ENCODE assay signal across 34 mouse cellular contexts in genomic region chr5:64398155-64398554, GRCm38 (mm10).
"Had no signal": no experiment of that assay in that cellular context is flagged by ENCODE, and none has a peak within 500 bp of the region (broad histone marks: within the 10 kb centered on the region; RNA-seq: fewer than 3 reads in every experiment).

No protein-coding gene starts in this region.

- H3K9ac ChIP-seq: heart, embryonic 13.5 days; heart, embryonic 15.5 days; hindbrain, embryonic 12.5 days; hindbrain, embryonic 13.5 days; hindbrain, embryonic 14.5 days; hindbrain, embryonic 15.5 days; intestine, embryonic 15.5 days; kidney, embryonic 15.5 days had no signal

- H3K9me3 ChIP-seq: heart, embryonic 10.5 days; heart, embryonic 13.5 days; heart, embryonic 15.5 days; hindbrain, embryonic 10.5 days; hindbrain, embryonic 12.5 days; hindbrain, embryonic 13.5 days; hindbrain, embryonic 15.5 days; intestine, embryonic 15.5 days; kidney, embryonic 15.5 days had no signal

- H3K4me1 ChIP-seq: heart, embryonic 10.5 days; hindbrain, embryonic 10.5 days; hindbrain, embryonic 12.5 days; hindbrain, embryonic 13.5 days; hindbrain, embryonic 15.5 days had no signal

- ATAC-seq: hindbrain, embryonic 16.5 days; hindbrain, postnatal 0 days; inflammation-experienced regulatory T-cells, adult 6 months; intestine, embryonic 15.5 days; intestine, embryonic 16.5 days; intestine, postnatal 0 days had no signal

- H3K36me3 ChIP-seq: heart, embryonic 10.5 days; heart, embryonic 13.5 days; heart, embryonic 15.5 days; hindbrain, embryonic 10.5 days; hindbrain, embryonic 12.5 days; hindbrain, embryonic 13.5 days; hindbrain, embryonic 15.5 days; intestine, embryonic 15.5 days; kidney, embryonic 15.5 days had no signal

- H3K4me3 ChIP-seq: heart, embryonic 10.5 days; heart, embryonic 13.5 days; heart, embryonic 15.5 days; hindbrain, embryonic 10.5 days; hindbrain, embryonic 12.5 days; hindbrain, embryonic 13.5 days; hindbrain, embryonic 15.5 days; intestine, embryonic 15.5 days; kidney, embryonic 15.5 days; layer of hippocampus, adult 2 months had no signal

- DNase-seq: heart, postnatal 10 days; heart, postnatal 14 days; heart, postnatal 36 days; heart, postnatal 4 days; kidney, adult 11 months; kidney, adult 18-20 months; kidney, adult 2 months; kidney, adult 8-10 months; kidney, adult 9 months; kidney, postnatal 10 days; kidney, postnatal 14 days; kidney, postnatal 25 days; kidney, postnatal 36 days; kidney, postnatal 4 days; layer of hippocampus, adult 9-11 months; layer of hippocampus, postnatal 36 days had no signal

- H3K27ac ChIP-seq: heart, embryonic 10.5 days; heart, embryonic 13.5 days; heart, embryonic 15.5 days; hindbrain, embryonic 10.5 days; hindbrain, embryonic 12.5 days; hindbrain, embryonic 13.5 days; hindbrain, embryonic 14.5 days; hindbrain, embryonic 15.5 days; hindbrain, postnatal 0 days; intestine, embryonic 15.5 days; kidney, embryonic 15.5 days; kidney, postnatal 0 days; layer of hippocampus, adult 2 months had no signal

- H3K27me3 ChIP-seq: heart, embryonic 13.5 days; heart, embryonic 15.5 days; hindbrain, embryonic 12.5 days; hindbrain, embryonic 15.5 days; intestine, embryonic 15.5 days; kidney, embryonic 15.5 days had no signal

- H3K4me2 ChIP-seq: heart, embryonic 11.5 days; heart, embryonic 13.5 days; heart, embryonic 15.5 days; hindbrain, embryonic 12.5 days; hindbrain, embryonic 13.5 days; hindbrain, embryonic 14.5 days; hindbrain, embryonic 15.5 days; intestine, embryonic 15.5 days; kidney, embryonic 15.5 days had no signal
